In the genomic region with DNA sequence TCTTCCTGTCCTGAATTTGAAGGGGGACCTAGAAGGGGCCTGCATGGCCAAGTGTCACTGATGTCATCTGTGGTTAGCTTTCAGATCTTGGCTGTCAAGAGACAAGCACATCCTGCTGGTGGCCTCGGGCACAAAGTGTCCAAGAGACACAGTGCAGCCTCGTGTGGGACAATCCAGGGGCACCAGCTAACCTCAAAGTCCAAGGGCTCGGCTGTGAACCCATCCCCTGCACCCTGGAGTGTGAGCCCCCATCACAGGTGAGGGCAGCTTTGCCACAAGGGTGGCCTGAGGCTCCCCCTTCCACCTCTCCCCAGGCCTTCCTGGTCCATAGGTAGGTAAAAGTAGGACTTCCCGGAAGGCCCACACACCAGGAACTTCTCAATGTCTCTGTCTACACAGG, we compare ENCODE assay signal across 10 mouse cellular contexts. TPM values are rescaled to one million over a fixed set of nuclear protein-coding genes. Genes with fewer than 3 reads are reported as not detected.
DNase-seq lines count a peak whose midpoint lies in the region; ATAC-seq lines count a peak whose summit lies in the region.
"Had no signal": no experiment of that assay in that cellular context is flagged by ENCODE, and none has a peak within 500 bp of the region (broad histone marks: within the 10 kb centered on the region; RNA-seq: fewer than 3 reads in every experiment).

No protein-coding gene starts in this region.

- ATAC-seq in heart, embryonic 12.5 days (ENCODE audit: insufficient number of reproducible peaks, low FRiP score): no peak
- no peak for ATAC-seq in midbrain, embryonic 16.5 days
- ATAC-seq in limb, embryonic 13.5 days (ENCODE audit: low FRiP score, low read depth): no peak

- H3K36me3 ChIP-seq in heart, embryonic 10.5 days: no peaks in the 10 kb centered on the region
- H3K36me3 ChIP-seq in heart, embryonic 12.5 days: no peaks in the 10 kb centered on the region
- H3K36me3 ChIP-seq in midbrain, embryonic 10.5 days: 0 out of 2 replicates have a peak, but pooled peaks cover 4% of the 10 kb centered on the region
- H3K36me3 ChIP-seq in midbrain, embryonic 16.5 days (ENCODE audit: control insufficient read depth, insufficient read depth, low read length): peaks cover 19% of the 10 kb centered on the region
- no peaks in the 10 kb centered on the region for H3K36me3 ChIP-seq in limb, embryonic 13.5 days

- H3K27ac ChIP-seq in heart, embryonic 10.5 days: no peak overlapping the region
- H3K27ac ChIP-seq in heart, embryonic 12.5 days (ENCODE audit: poor library complexity, severe bottlenecking): no peak overlapping the region
- H3K27ac ChIP-seq in midbrain, embryonic 10.5 days (replicated peaks): no peak overlapping the region
- no peak overlapping the region for H3K27ac ChIP-seq in midbrain, embryonic 16.5 days (ENCODE audit: low read length)
- no peak overlapping the region for H3K27ac ChIP-seq in limb, embryonic 13.5 days
- H3K27ac ChIP-seq: forebrain, embryonic 12.5 days had no signal

- no peak overlapping the region for H3K4me2 ChIP-seq in heart, embryonic 12.5 days
- no peak overlapping the region for H3K4me2 ChIP-seq in midbrain, embryonic 16.5 days (ENCODE audit: low read length)
- 0 out of 2 replicates have a peak overlapping the region, but pooled peaks have one; percentile 61 for H3K4me2 ChIP-seq in limb, embryonic 13.5 days (replicated peaks)

- 55% methylated on average over 4 of the region's 4 CpGs for WGBS in heart, embryonic 10.5 days
- 65% methylated on average over 4 of the region's 4 CpGs for WGBS in heart, embryonic 12.5 days
- WGBS in midbrain, embryonic 10.5 days: 77% methylated on average over 4 of the region's 4 CpGs
- 67% methylated on average over 4 of the region's 4 CpGs for WGBS in midbrain, embryonic 16.5 days
- WGBS in limb, embryonic 13.5 days: 62% methylated on average over 4 of the region's 4 CpGs

- H3K4me1 ChIP-seq in heart, embryonic 10.5 days: peaks cover 21% of the 10 kb centered on the region
- peaks cover 7% of the 10 kb centered on the region for H3K4me1 ChIP-seq in heart, embryonic 12.5 days (replicated peaks)
- H3K4me1 ChIP-seq in midbrain, embryonic 10.5 days: peaks cover 42% of the 10 kb centered on the region
- H3K4me1 ChIP-seq in midbrain, embryonic 16.5 days (ENCODE audit: control insufficient read depth, insufficient read depth, low read length): peaks cover 6% of the 10 kb centered on the region; the same call in 1 of the 2 replicates
- peaks cover 14% of the 10 kb centered on the region for H3K4me1 ChIP-seq in limb, embryonic 13.5 days

- H3K4me3 ChIP-seq in heart, embryonic 10.5 days: no peak overlapping the region
- no peak overlapping the region for H3K4me3 ChIP-seq in heart, embryonic 12.5 days
- H3K4me3 ChIP-seq in midbrain, embryonic 10.5 days: peak overlapping the region; percentile 60
- no peak overlapping the region for H3K4me3 ChIP-seq in midbrain, embryonic 16.5 days (ENCODE audit: low read depth, low read length)
- H3K4me3 ChIP-seq in limb, embryonic 13.5 days: no peak overlapping the region

- H3K9me3 ChIP-seq in heart, embryonic 10.5 days: no peaks in the 10 kb centered on the region
- no peaks in the 10 kb centered on the region for H3K9me3 ChIP-seq in heart, embryonic 12.5 days (replicated peaks)
- H3K9me3 ChIP-seq in midbrain, embryonic 10.5 days (replicated peaks): no peaks in the 10 kb centered on the region
- no peaks in the 10 kb centered on the region for H3K9me3 ChIP-seq in midbrain, embryonic 16.5 days (replicated peaks; ENCODE audit: control insufficient read depth, low read length, poor library complexity, severe bottlenecking)
- H3K9me3 ChIP-seq in limb, embryonic 13.5 days: no peaks in the 10 kb centered on the region
- H3K9me3 ChIP-seq: forebrain, embryonic 12.5 days had no signal

- H3K27me3 ChIP-seq in heart, embryonic 10.5 days (ENCODE audit: insufficient read depth, poor library complexity, severe bottlenecking): peaks cover 100% of the 10 kb centered on the region
- H3K27me3 ChIP-seq in heart, embryonic 12.5 days (replicated peaks): peaks cover 100% of the 10 kb centered on the region
- peaks cover 100% of the 10 kb centered on the region for H3K27me3 ChIP-seq in midbrain, embryonic 10.5 days (ENCODE audit: low read depth, poor library complexity, severe bottlenecking)
- H3K27me3 ChIP-seq in midbrain, embryonic 16.5 days (ENCODE audit: control insufficient read depth, insufficient read depth, low read depth, low read length): no peaks in the 10 kb centered on the region
- H3K27me3 ChIP-seq in limb, embryonic 13.5 days: peaks cover 100% of the 10 kb centered on the region

- DNase-seq in heart, embryonic 10.5 days (ENCODE audit: low spot score): peak; percentile 70
- no peak for DNase-seq in midbrain, embryonic 10.5 days (ENCODE audit: low spot score)
- DNase-seq in right cerebral cortex, postnatal 25 days: peak; percentile 5
- DNase-seq in c-Kit-positive CD71-positive TER-119-positive erythroid progenitor cells, embryonic 14.5 days (ENCODE audit: low spot score): no peak
- DNase-seq: adrenal gland, postnatal 25 days; embryo, embryonic 11 days had no signal

- no peak overlapping the region for H3K9ac ChIP-seq in heart, embryonic 12.5 days
- H3K9ac ChIP-seq in midbrain, embryonic 16.5 days (ENCODE audit: low read depth, low read length): no peak overlapping the region
- no peak overlapping the region for H3K9ac ChIP-seq in limb, embryonic 13.5 days

RNA-seq across cellular contexts. Expression of a gene that starts 8.1 kb away (rescaled TPM):
- polyA plus RNA-seq in heart, embryonic 10.5 days (2016; fragmentation: Nextera tagmentation; extraction: Ambion mirVana): 23.0 and 24.3 TPM in 2 replicates
- polyA plus RNA-seq in heart, embryonic 12.5 days (2016; fragmentation: Nextera tagmentation; extraction: Ambion mirVana): 39.3 and 40.7 TPM in 2 replicates
- 8.7 and 11.7 TPM in 2 replicates for polyA plus RNA-seq in midbrain, embryonic 10.5 days (2016; fragmentation: Nextera tagmentation; extraction: Ambion mirVana)
- polyA plus RNA-seq in midbrain, embryonic 16.5 days (2015; fragmentation: Nextera tagmentation; extraction: Ambion mirVana): 15.4 and 17.2 TPM in 2 replicates
- 77.2 and 82.8 TPM in 2 replicates for polyA plus RNA-seq in limb, embryonic 13.5 days (2015; fragmentation: Nextera tagmentation; extraction: Ambion mirVana)

RNA-seq across cellular contexts. Expression of a gene that starts 19.0 kb away (rescaled TPM):
- polyA plus RNA-seq in heart, embryonic 10.5 days (2016; fragmentation: Nextera tagmentation; extraction: Ambion mirVana): 0.10 and 0.18 TPM in 2 replicates
- 0.19 and 0.28 TPM in 2 replicates for polyA plus RNA-seq in heart, embryonic 12.5 days (2016; fragmentation: Nextera tagmentation; extraction: Ambion mirVana)
- 5.0 and 10.8 TPM in 2 replicates for polyA plus RNA-seq in midbrain, embryonic 10.5 days (2016; fragmentation: Nextera tagmentation; extraction: Ambion mirVana)
- polyA plus RNA-seq in midbrain, embryonic 16.5 days (2015; fragmentation: Nextera tagmentation; extraction: Ambion mirVana): 88.3 and 103 TPM in 2 replicates
- 1.6 TPM in 2 replicates for polyA plus RNA-seq in limb, embryonic 13.5 days (2015; fragmentation: Nextera tagmentation; extraction: Ambion mirVana)

RNA-seq across cellular contexts. Expression of a gene that starts 32.7 kb away (rescaled TPM):
- 75.3 and 86.1 TPM in 2 replicates for polyA plus RNA-seq in heart, embryonic 10.5 days (2016; fragmentation: Nextera tagmentation; extraction: Ambion mirVana)
- polyA plus RNA-seq in heart, embryonic 12.5 days (2016; fragmentation: Nextera tagmentation; extraction: Ambion mirVana): 54.9 and 60.2 TPM in 2 replicates
- polyA plus RNA-seq in midbrain, embryonic 10.5 days (2016; fragmentation: Nextera tagmentation; extraction: Ambion mirVana): 84.5 and 87.5 TPM in 2 replicates
- 61.1 and 61.3 TPM in 2 replicates for polyA plus RNA-seq in midbrain, embryonic 16.5 days (2015; fragmentation: Nextera tagmentation; extraction: Ambion mirVana)
- 98.0 and 102 TPM in 2 replicates for polyA plus RNA-seq in limb, embryonic 13.5 days (2015; fragmentation: Nextera tagmentation; extraction: Ambion mirVana)

RNA-seq across cellular contexts. Expression of a gene that starts 36.4 kb away (rescaled TPM):
- 0.46 and 0.83 TPM in 2 replicates for polyA plus RNA-seq in heart, embryonic 10.5 days (2016; fragmentation: Nextera tagmentation; extraction: Ambion mirVana)
- 0.42 and 0.52 TPM in 2 replicates for polyA plus RNA-seq in heart, embryonic 12.5 days (2016; fragmentation: Nextera tagmentation; extraction: Ambion mirVana)
- polyA plus RNA-seq in midbrain, embryonic 10.5 days (2016; fragmentation: Nextera tagmentation; extraction: Ambion mirVana): 0.37 and 0.89 TPM in 2 replicates
- 0.44 and 0.58 TPM in 2 replicates for polyA plus RNA-seq in midbrain, embryonic 16.5 days (2015; fragmentation: Nextera tagmentation; extraction: Ambion mirVana)
- polyA plus RNA-seq in limb, embryonic 13.5 days (2015; fragmentation: Nextera tagmentation; extraction: Ambion mirVana): 0.28 and 0.53 TPM in 2 replicates

Comparison
In these comparisons a context has a peak if more than half of its experiments do, and no peak if none do; other contexts are left out.
1. DNase-seq: peak in heart, embryonic 10.5 days (single experiment) and right cerebral cortex, postnatal 25 days (single experiment); none in midbrain, embryonic 10.5 days (single experiment) and c-Kit-positive CD71-positive TER-119-positive erythroid progenitor cells, embryonic 14.5 days (single experiment).